Mouse (Mus musculus): ENCODE results near the gene Cnot10.

The Cnot10 gene

GRCm38 (mm10) chr9:114549117-114549516 is 90.9 kb downstream of the Cnot10 start:
- no peak for DNase-seq (ENCODE audit: extremely low spot score, low read depth, low spot score)

GRCm38 (mm10) chr9:114548496-114548895 is 91.5 kb downstream of the Cnot10 start:
- no peak for DNase-seq (ENCODE audit: extremely low spot score, low read depth, low spot score)

GRCm38 (mm10) chr9:114547643-114548077 is 92.3 kb downstream of the Cnot10 start:
- DNase-seq (ENCODE audit: extremely low spot score, low read depth, low spot score), result no peak

- no peak for DNase-seq (ENCODE audit: extremely low spot score, low read depth, low spot score)
These were observed 93.2 kb downstream of the Cnot10 start for GRCm38 (mm10) chr9:114546765-114547164.

GRCm38 (mm10) chr9:114544754-114545393 is 95.1 kb downstream of the Cnot10 start:
- DNase-seq (ENCODE audit: extremely low spot score, low read depth, low spot score), result no peak

GRCm38 (mm10) chr9:114543882-114544753 is 95.9 kb downstream of the Cnot10 start:
- no peak for DNase-seq (ENCODE audit: extremely low spot score, low read depth, low spot score)

GRCm38 (mm10) chr9:114541279-114541741 is 98.7 kb downstream of the Cnot10 start:
- DNase-seq (ENCODE audit: extremely low spot score, low read depth, low spot score), result no peak

- no peak for DNase-seq (ENCODE audit: extremely low spot score, low read depth, low spot score)
These were observed 100.9 kb downstream of the Cnot10 start for GRCm38 (mm10) chr9:114538996-114539563.

GRCm38 (mm10) chr9:114536628-114537027 is 103.4 kb downstream of the Cnot10 start:
- DNase-seq (ENCODE audit: extremely low spot score, low read depth, low spot score), result no peak
